Mouse (Mus musculus) kidney, postnatal 10 days (tissue): ENCODE results near the gene Kcnk1.

Experiments used
- DNase-seq: peaks from one replicate; pipeline ENCODE4 v3.0.0; 2021; ENCODE audit warnings: mixed read lengths

Gene Kcnk1

DNA sequence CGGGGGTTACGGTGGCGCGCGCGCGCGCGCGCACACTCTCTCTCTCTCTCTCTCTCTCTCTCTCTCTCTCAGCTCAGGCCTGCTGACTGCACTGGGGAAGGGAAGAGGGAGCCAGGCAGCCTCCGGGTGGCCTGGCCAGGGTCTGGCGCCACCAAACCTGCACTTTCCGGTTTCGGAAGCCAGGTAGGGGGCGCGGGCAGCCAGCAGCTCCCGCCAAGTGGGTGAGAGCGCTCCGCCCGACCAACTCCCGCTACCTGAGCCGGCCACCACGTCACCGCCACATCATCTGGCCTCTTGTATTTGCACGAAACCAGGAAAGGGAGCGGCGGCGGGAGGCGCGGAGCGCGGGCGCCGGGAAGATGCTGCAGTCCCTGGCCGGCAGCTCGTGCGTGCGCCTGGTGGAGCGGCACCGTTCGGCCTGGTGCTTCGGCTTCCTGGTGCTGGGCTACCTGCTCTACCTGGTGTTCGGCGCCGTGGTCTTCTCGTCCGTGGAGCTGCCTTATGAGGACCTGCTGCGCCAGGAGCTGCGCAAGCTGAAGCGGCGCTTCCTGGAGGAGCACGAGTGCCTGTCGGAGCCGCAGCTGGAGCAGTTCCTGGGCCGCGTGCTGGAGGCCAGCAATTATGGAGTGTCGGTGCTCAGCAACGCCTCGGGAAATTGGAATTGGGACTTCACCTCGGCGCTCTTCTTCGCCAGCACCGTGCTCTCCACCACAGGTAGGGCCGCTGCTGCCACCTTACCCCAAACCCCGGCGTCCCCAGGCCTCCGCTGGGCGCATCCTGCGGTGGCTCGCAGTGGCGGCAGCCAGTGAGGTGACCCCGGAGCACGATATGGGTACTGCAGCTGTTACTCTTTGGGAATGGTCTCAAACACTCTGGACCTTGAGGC, at the start of gene Kcnk1:
Kcnk1 (plus strand) TSS at position 70 of the 886 bp plus-strand sequence.
- peak; percentile 81 for DNase-seq

- DNase-seq, result peak; percentile 23
Measured at GRCm38 (mm10) chr8:125948696-125949308, 46.2 kb upstream of the Kcnk1 start.

- peak; percentile 90 for DNase-seq
Measured at GRCm38 (mm10) chr8:125950007-125950940, 44.7 kb upstream of the Kcnk1 start.

- peak; percentile 73 for DNase-seq
Measured at GRCm38 (mm10) chr8:125955671-125956070, 39.3 kb upstream of the Kcnk1 start.

- no peak for DNase-seq
Measured at GRCm38 (mm10) chr8:125956796-125957195, 38.2 kb upstream of the Kcnk1 start.

DNA sequence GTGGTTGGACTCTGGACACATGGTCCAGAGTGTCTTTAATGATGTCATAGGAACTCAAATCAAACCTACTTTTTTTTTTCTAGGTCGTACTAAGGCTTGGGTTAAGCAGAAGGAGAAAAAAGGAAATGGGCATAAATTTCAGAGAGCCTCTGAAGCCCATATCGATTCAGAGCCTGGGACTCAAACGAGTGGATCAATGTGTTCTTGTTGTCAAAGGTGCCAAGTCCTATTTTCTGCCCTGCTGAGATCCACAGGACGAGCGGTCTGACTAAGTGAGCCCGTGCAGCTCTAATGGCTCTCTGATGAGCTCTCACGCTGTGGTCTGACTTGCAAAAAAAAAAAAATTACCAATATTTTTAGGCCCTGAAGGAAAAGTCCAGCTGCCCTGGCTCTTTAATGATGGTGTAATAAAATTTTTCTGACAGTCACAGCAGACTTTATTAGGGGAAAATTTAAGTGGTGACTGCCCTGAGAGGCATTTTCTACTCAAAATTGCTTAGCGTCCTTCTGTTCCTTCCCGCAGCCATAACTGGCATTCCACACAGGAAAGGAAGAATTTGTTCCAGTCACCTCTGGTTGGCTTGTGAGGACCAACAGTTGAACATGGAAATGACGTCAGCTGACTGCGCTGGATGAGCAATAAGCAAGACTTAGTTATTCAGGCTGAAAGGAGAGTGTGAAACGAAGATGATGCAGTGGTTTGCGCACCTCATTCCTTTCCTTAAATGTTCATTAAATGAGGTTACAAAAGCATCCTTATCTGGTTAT, 37.6 kb upstream of the Kcnk1 start:
- DNase-seq, result no peak

DNA sequence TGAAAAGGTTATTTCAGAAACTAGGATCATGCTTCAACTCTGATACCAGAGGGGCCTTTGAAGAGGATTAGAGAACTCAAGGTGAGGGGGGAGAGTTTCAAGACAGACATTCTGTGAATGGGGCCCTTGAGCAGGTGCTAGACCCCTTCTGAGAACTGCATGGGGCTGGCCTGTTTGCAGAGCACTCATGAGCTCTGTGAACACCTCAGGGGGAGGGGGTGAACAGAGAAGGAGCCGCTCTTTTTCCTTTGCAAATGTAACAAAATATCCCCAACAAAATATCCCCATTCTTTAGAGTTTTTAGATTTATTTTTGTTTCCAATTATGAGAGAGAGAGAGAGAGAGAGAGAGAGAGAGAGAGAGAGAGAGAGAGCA, 37.0 kb upstream of the Kcnk1 start:
- no peak for DNase-seq

DNA sequence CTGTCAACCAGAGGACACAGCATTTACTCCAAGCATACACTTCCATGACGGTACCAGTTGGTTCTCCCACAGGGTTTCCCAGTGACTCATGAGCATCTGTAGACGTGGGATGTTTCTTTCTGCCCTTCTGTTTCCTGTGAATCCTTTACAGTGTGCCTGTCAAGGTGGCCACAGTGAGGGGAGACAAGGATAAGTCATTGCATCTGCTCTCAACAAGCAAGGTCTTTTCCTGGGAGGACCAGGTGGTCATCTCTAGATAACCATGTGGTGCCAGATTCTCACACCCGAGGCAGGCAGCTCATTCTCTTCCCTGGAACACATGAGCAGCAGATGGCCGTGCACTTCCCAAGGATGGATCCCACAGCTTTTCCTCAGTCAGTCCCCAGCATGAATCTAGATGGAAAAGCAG, 35.6 kb upstream of the Kcnk1 start:
- DNase-seq, result no peak

GRCm38 (mm10) chr8:125960037-125960436, 34.9 kb upstream of the Kcnk1 start:
- no peak for DNase-seq

DNA sequence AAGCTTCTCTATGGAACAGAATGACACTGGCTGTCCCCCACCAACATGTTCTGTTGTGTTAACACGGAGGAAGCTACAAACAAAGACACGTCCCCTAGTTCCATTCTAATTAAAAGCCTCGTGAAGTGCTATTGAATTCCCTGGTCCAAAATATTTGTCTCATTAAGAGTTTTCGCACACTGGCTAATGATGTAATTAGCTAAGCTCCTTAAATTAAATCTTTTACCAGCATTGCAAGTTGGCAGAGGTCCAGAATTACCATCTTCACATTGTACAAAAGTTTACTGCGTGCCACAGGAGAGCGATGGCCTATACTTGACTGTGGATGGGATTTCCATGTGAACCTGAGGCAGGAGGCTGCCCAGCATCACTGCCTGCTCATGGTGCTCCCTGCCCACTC, 33.2 kb upstream of the Kcnk1 start:
- no peak for DNase-seq

DNA sequence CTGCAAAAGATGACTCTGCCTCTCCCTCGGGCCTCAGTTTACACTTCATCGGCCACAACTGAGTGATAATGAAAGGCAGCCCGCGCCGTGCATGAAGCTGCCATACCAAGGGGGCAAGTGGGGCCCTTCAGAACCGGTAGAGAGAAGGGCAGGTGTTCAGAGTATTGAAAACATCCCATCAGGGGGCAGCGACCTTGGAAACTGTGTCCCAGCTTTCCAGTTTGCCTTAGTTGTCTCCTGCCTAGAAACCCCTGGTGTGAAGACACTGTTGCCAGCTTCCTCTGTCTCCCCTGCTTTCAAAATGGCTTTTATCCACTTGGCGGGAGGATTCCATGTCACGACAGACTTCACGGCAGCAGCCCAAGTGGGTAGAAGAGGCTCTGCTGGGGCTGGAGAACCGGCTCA, 31.2 kb upstream of the Kcnk1 start:
- no peak for DNase-seq

DNA sequence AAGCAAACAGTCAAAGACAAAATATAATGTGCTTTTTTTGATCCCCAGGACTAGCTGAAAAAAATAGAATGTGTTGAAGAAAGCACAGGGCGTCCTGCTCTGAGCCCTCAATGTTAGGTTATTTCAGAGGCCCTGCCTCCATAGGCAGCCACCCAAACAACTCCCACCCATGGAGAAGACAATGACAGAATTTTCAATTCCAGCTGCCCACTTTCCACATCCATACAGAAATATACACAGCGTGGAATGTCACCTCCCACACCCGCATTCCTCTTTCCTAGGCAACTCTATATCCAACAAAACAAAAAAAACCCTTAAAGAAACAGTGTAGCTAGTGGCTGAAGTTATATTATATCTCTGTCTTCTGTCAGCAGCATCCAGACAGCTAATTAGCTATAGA, 23.6 kb upstream of the Kcnk1 start:
- DNase-seq, result no peak

DNA sequence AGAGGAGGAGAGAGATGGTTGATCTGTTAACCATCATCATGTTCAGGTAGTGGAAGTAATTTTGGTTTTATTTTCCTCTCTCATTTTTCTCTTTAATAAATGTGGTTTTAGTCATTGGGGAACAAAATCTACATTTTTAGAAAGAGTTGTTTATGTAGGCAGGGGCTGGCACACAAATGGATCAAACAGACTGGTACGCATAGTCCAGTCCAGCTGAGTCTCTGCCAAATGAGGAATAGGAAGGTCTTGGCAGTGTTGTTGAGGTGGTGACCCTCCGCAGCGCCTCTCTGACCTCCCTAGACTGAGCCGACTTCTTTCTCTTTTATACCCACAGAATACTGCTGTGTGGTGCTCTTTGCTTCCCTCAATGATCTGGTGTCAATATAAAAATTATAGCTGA, 19.0 kb upstream of the Kcnk1 start:
- no peak for DNase-seq

GRCm38 (mm10) chr8:125980826-125981225, 14.1 kb upstream of the Kcnk1 start:
- DNase-seq, result no peak

DNA sequence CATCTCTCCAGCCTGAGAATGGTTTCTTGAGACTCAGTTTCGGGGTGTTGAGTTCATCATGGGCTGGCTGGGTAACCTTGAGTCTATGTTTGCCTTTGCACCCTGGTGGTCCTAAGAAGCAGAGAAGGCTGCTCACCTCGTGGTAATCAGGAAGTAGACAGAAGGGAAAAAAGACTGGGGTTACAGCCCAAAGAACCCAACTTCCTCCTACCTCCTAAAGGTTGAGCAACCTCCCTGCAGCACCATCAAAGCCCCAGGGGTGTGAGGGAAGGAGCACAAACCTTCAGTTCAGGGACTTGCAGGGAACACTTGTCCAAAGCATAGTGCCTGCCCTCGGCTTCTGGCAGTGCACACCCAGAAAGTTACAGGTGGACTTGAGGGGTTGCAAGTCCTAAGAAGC, 11.5 kb upstream of the Kcnk1 start:
- no peak for DNase-seq

- no peak for DNase-seq
Measured at GRCm38 (mm10) chr8:125984140-125984539, 10.8 kb upstream of the Kcnk1 start.

DNA sequence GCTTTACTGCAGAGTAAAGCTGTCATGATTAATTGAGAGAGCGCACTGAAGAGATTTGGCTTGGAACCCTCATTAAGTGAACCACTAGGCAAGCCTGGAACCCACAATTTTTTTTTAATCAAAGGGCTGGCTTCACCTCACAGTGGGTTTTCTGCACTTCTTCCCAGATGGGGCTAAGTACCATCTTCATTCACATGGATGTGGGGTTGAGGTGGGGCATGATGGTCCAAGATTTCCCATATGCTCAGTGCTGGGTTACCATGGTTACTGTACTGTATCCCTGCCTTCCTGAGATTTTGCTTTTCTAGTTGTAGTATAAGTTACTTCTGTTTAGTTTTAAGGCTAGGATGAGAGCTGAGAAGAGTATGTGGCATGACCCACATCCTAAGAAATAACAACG, 9.6 kb upstream of the Kcnk1 start:
- DNase-seq, result no peak

DNA sequence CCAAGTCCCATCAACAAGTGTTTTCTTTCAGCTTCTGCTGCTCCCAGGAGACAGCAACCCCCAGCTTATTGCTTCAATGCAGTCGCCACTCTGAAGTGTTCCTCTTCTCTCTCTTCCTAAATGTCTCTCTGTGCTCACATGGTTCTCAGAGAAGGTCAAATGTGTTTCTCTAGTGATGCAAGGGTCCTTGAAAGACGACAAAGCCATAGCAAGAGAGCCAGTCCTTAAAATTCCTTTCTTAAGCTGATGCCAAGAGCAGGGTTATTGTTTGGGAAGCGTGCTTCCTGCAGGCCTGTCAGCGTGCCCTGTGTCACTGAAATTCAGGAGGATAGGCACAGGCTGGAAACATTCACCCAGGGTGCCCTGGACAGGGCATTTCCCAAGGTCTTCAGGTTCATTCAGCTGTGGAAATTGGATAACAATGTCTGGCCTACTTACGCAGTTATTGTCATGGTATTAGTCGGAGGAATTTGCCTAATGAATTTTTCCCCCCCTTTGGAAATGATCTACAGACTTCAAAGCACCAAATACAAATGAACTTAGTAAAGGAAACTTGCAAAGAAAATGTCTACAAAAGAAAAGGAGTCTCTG, 7.9 kb upstream of the Kcnk1 start:
- DNase-seq, result no peak

GRCm38 (mm10) chr8:125987996-125988395, 7.0 kb upstream of the Kcnk1 start:
- no peak for DNase-seq

DNA sequence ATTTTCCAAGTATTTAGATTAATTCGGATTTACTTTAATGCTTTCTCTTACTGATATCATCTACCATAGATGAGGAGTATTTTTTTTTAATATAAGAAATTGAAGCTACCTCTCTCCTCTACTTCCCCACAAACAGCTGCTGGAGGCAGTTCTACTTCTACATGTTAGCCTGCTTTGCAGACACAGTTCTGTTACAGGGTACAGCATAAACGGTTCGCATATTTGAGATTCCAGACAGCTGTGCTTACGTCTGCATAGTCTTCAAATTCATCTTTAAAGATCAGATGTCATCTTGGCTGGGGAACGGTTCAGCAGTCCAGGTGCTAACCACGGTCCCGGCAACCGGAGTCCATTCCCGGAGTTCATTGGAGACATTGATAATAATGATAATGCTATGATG, 1.3 kb upstream of the Kcnk1 start:
- DNase-seq, result no peak

DNA sequence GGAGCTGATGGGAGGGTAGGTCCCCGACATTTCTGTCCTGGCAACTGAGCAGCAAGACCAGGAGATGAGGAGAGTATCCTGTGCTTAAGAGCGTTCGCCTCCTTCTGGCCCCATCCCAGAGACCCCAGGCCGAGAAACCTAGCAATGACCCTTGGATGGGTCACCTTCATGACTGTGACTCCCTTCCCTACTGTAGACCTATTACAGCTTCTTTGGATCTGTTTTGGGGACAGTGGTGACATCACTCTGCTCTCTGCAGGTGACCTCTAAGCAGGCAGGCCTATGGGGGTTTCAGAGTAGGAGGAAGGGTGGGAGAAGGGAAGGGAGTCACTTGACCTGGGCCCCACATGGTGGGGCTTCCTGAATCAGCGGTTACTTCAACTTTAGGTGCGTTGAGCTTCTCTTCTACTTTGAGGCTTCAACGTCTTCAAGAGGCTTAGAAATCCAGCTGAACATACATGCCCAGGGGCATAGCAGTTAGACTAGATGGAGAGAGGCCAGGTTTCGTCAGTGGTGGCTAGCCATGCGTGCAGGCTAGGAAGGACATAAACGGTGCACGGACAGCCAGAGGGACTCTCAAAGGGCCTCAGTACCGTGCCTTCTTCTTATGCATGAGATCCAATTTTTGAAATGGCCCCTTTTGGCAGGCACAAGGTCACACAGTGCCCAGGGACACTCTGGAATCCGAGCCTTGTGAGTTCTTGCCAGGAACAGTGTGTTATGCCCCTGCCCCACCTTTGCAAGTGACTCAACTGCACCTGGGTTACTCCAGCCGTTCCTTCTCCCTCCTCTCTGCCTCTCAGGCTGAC, 1.3 kb downstream of the Kcnk1 start:
- DNase-seq, result peak; percentile 56
